Mouse (Mus musculus): ENCODE measurements at regions not wholly inside any gene's neighbourhood (a gene's known extent, or its start where the extent isn't known, plus 50 kb on each side); places are given as distances from the start of the nearest gene placed in this dataset.

DNA sequence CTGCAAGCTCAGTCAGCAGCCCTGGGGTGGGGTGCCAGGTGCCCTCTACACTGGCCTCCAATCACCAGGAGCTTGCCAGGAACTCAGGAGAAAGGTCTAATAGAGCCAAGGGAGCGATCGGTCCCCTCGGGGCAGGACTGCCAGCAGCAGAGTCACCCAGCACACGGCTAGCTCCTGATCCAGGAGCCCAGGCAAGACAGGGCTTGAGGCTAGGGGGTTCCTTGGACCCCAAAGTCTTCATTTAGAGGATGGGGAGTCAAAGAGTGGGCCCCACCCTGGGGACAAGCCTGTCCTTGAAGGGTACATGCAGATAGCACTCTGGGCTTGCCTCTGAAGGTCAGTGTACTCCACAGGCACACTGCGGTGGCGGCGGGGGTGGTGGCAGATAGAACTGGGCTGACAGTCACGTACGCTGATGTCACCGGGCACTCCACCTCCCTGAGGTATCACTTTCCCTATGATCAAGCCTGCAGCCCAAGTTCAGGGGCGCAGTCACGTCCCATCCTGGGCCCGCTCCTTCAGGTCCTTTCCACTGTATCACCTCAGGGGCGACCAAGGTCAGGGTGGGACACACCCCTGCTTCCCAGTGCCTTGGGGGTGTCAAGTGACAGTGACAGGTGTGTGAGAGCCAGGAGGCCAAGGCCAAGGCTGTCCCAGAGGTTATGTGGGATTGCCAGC lies 114.2 kb upstream of the 1600014C23Rik start:
- Histone ChIP-seq H3K27ac (ENCODE audit: control insufficient read depth, insufficient read depth, low read length) (no peak overlapping the region), H3K4me3 (ENCODE audit: control insufficient read depth, insufficient read depth, low read length) (no peak overlapping the region), H3K27me3 (ENCODE audit: control insufficient read depth, insufficient read depth, low read length) (no peaks in the 10 kb centered on the region), H3K36me3 (ENCODE audit: control insufficient read depth, insufficient read depth, low read length) (no peaks in the 10 kb centered on the region), H3K4me1 (replicated peaks; ENCODE audit: control insufficient read depth, insufficient read depth, low read length) (no peaks in the 10 kb centered on the region)
- no peak for DNase-seq
- no peak for TF ChIP-seq CTCF (IDR thresholded peaks at IDR 0.05; ENCODE audit: borderline replicate concordance, control insufficient read depth, extremely low read depth, insufficient read depth, low read length, poor library complexity)
- TF ChIP-seq POLR2A (IDR thresholded peaks at IDR 0.05; ENCODE audit: control insufficient read depth, extremely low read depth, insufficient read depth, low read length, poor library complexity) = no peak
- WGBS = 91% methylated on average over 14 of the region's 14 CpGs

DNA sequence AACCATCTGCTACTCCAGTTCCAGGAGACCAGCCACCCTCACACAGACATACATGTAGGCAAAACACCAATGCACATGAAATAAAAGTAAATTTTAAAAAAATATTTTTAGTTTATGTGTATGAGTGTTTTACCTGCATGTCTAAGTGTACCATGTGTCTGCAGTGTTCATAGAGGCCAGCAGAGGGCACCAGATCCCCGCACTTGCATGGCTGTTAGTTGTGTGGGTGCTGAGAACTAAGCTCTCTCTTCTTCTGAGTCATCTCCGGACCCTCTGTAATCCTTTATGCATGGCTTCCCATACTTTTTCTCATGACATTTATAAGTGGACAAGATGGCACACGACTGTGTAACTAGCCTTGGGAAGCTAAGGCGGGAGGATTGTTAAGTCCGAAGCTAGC lies 112.2 kb upstream of the 1600014C23Rik start:
- Histone ChIP-seq H3K4me1 (replicated peaks; ENCODE audit: control insufficient read depth, insufficient read depth, low read length) (no peaks in the 10 kb centered on the region), H3K27me3 (ENCODE audit: control insufficient read depth, insufficient read depth, low read length) (no peaks in the 10 kb centered on the region), H3K4me3 (ENCODE audit: control insufficient read depth, insufficient read depth, low read length) (no peak overlapping the region), H3K27ac (ENCODE audit: control insufficient read depth, insufficient read depth, low read length) (no peak overlapping the region), H3K36me3 (ENCODE audit: control insufficient read depth, insufficient read depth, low read length) (no peaks in the 10 kb centered on the region)
- WGBS = 95% methylated on average over 5 of the region's 5 CpGs
- TF ChIP-seq POLR2A (IDR thresholded peaks at IDR 0.05; ENCODE audit: control insufficient read depth, extremely low read depth, insufficient read depth, low read length, poor library complexity) (no peak), CTCF (IDR thresholded peaks at IDR 0.05; ENCODE audit: borderline replicate concordance, control insufficient read depth, extremely low read depth, insufficient read depth, low read length, poor library complexity) (no peak)
- DNase-seq = peak; percentile 15

DNA sequence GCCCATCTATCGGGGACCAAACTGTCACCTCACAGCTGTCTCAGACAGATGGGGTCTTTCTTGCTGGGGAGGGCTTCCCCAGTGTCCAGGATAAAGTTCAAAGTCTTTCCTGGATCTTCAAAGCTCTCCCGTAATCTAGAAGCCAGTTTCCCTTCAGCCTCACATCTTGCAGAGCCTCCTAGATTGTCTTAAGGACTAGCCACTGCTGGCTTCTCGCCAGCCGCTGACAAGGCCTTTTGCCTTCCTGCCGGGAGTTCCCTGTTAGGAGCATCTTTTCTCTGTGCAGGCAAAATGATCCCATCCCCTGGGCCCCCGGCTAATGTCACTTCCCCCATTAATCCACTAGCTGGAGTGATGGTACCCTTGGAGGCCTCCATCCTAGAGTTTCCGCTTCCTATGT lies 103.1 kb upstream of the 1600014C23Rik start:
- no peak for DNase-seq
- no peak for TF ChIP-seq POLR2A (IDR thresholded peaks at IDR 0.05; ENCODE audit: control insufficient read depth, extremely low read depth, insufficient read depth, low read length, poor library complexity)
- TF ChIP-seq CTCF (IDR thresholded peaks at IDR 0.05; ENCODE audit: borderline replicate concordance, control insufficient read depth, extremely low read depth, insufficient read depth, low read length, poor library complexity) = no peak
- WGBS = 90% methylated on average over 7 of the region's 7 CpGs

DNA sequence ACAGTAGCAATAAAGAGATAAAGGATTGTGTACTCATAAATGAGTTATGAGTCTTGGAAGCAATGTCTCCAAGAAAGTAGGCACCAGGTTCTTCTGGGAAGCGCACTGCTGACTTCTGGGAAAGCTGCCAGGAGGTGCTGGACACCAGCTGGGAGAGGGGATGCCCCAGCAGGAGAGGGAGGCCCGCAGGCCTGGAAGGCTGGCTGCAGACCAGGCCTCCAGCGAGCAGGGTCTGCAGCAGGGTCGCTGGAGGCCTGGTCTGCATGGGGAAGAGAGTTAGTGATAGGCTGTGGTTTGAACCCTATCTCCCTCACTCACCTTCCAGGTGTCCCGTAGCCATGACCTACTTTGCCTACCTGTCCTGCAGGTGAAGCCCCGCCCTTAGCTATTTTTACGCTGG lies 102.6 kb upstream of the 1600014C23Rik start:
- no peaks in the 10 kb centered on the region for H3K27me3 ChIP-seq (ENCODE audit: control insufficient read depth, insufficient read depth, low read length)
- TF ChIP-seq CTCF (IDR thresholded peaks at IDR 0.05; ENCODE audit: borderline replicate concordance, control insufficient read depth, extremely low read depth, insufficient read depth, low read length, poor library complexity) = no peak
- no peak overlapping the region for H3K27ac ChIP-seq (ENCODE audit: control insufficient read depth, insufficient read depth, low read length)
- DNase-seq = no peak
- H3K36me3 ChIP-seq (ENCODE audit: control insufficient read depth, insufficient read depth, low read length) = no peaks in the 10 kb centered on the region
- H3K4me1 ChIP-seq (replicated peaks; ENCODE audit: control insufficient read depth, insufficient read depth, low read length) = no peaks in the 10 kb centered on the region
- no peak overlapping the region for H3K4me3 ChIP-seq (ENCODE audit: control insufficient read depth, insufficient read depth, low read length)
- 93% methylated on average over 7 of the region's 7 CpGs for WGBS

More for the DNA sequence above, 103.1 kb upstream of the 1600014C23Rik start:
- no peaks in the 10 kb centered on the region for H3K4me1 ChIP-seq (replicated peaks; ENCODE audit: control insufficient read depth, insufficient read depth, low read length)
- H3K27ac ChIP-seq (ENCODE audit: control insufficient read depth, insufficient read depth, low read length) = no peak overlapping the region
- no peaks in the 10 kb centered on the region for H3K36me3 ChIP-seq (ENCODE audit: control insufficient read depth, insufficient read depth, low read length)
- no peaks in the 10 kb centered on the region for H3K27me3 ChIP-seq (ENCODE audit: control insufficient read depth, insufficient read depth, low read length)
- H3K4me3 ChIP-seq (ENCODE audit: control insufficient read depth, insufficient read depth, low read length) = no peak overlapping the region

DNA sequence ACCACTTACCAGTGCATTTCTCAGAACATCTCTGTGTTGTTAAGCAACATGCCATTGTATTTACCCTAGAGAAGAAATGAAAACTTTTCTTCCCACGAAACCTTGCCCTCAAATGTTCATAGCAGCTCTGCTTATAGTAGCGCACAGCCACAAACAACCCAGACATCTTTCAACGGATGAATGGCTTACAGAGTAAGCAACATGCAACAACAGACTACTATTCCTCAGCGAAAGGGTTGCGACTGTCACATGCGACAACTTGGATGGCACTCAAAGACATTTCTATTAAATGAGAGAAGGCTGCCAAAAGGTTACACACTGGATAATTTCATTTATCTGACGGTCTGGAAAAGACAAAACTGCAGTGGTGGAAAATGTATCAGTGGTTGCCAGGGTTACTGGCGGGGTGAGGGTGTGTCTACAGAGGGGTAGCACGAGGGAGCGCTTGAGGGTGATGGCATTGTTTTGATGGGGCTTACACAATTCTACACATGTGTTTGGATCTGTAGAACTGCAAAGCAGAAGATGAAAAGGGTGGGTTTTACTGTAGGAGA lies 101.0 kb upstream of the 1600014C23Rik start:
- Histone ChIP-seq H3K4me1 (replicated peaks; ENCODE audit: control insufficient read depth, insufficient read depth, low read length) (no peaks in the 10 kb centered on the region), H3K4me3 (ENCODE audit: control insufficient read depth, insufficient read depth, low read length) (no peak overlapping the region), H3K36me3 (ENCODE audit: control insufficient read depth, insufficient read depth, low read length) (no peaks in the 10 kb centered on the region), H3K27ac (ENCODE audit: control insufficient read depth, insufficient read depth, low read length) (no peak overlapping the region), H3K27me3 (ENCODE audit: control insufficient read depth, insufficient read depth, low read length) (no peaks in the 10 kb centered on the region)
- TF ChIP-seq CTCF (IDR thresholded peaks at IDR 0.05; ENCODE audit: borderline replicate concordance, control insufficient read depth, extremely low read depth, insufficient read depth, low read length, poor library complexity) (no peak), POLR2A (IDR thresholded peaks at IDR 0.05; ENCODE audit: control insufficient read depth, extremely low read depth, insufficient read depth, low read length, poor library complexity) (no peak)
- 46% methylated on average over 10 of the region's 10 CpGs for WGBS
- no peak for DNase-seq

DNA sequence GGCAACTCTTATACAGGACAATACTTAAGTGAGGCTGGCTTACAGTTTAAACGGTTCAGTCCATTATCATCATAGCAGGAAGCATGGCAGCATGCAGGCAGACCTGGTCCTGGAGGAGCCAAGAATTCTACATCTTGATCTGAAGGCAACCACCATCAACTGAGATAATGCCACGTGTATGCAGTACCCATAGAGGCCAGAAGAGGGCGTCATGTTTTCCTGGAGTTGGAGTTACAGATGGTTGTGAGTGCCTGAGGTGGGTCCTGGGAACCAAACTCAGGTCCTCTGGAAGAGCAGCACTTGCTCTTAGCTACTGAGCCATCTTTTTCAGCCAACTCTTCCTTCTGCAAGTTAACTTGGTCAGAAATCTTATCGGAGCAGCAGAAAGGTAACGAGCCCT lies 96.7 kb upstream of the 1600014C23Rik start:
- no peaks in the 10 kb centered on the region for H3K36me3 ChIP-seq (ENCODE audit: control insufficient read depth, insufficient read depth, low read length)
- 0 out of 2 replicates have a peak, but pooled peaks cover 2% of the 10 kb centered on the region for H3K4me1 ChIP-seq (replicated peaks; ENCODE audit: control insufficient read depth, insufficient read depth, low read length)
- WGBS = 94% methylated on average over 5 of the region's 5 CpGs
- H3K4me3 ChIP-seq (ENCODE audit: control insufficient read depth, insufficient read depth, low read length) = no peak overlapping the region
- no peaks in the 10 kb centered on the region for H3K27me3 ChIP-seq (ENCODE audit: control insufficient read depth, insufficient read depth, low read length)
- DNase-seq = no peak
- no peak overlapping the region for H3K27ac ChIP-seq (ENCODE audit: control insufficient read depth, insufficient read depth, low read length)
- TF ChIP-seq POLR2A (IDR thresholded peaks at IDR 0.05; ENCODE audit: control insufficient read depth, extremely low read depth, insufficient read depth, low read length, poor library complexity) = no peak
- no peak for TF ChIP-seq CTCF (IDR thresholded peaks at IDR 0.05; ENCODE audit: borderline replicate concordance, control insufficient read depth, extremely low read depth, insufficient read depth, low read length, poor library complexity)
